16 mouse cellular contexts compared by ENCODE assay signal in the genomic region with DNA sequence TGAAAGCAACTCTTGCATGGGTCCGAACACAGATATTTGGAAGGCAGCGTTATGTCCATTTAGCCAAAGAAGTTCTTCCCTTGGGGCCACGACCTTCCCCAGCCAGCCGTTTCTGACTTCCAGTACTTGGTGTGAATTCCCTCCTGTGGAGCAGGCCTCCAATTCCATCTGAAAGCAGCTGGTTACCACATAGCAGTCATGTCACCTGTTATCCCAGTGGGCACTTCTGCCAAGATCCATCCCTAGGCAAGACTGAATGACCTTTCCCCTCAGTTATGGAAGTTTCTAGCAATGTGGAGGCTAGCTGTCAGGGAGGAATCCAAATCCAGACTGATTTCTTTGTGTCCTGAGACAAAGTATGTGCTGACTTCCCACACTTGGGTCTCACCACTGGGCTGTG.
"Had no signal": no experiment of that assay in that cellular context is flagged by ENCODE, and none has a peak within 500 bp of the region (broad histone marks: within the 10 kb centered on the region; RNA-seq: fewer than 3 reads in every experiment).

No protein-coding gene starts in this region.

- H3K36me3 ChIP-seq: midbrain, embryonic 10.5 days; midbrain, embryonic 12.5 days; neural tube, embryonic 13.5 days; neural tube, embryonic 15.5 days; stomach, embryonic 15.5 days had no signal

- H3K27me3 ChIP-seq: midbrain, embryonic 12.5 days; neural tube, embryonic 13.5 days; neural tube, embryonic 15.5 days; stomach, embryonic 15.5 days had no signal

- H3K4me1 ChIP-seq: midbrain, embryonic 12.5 days; neural tube, embryonic 13.5 days; stomach, embryonic 15.5 days had no signal

- H3K4me3 ChIP-seq: midbrain, embryonic 10.5 days; midbrain, embryonic 12.5 days; neural tube, embryonic 13.5 days; neural tube, embryonic 15.5 days; stomach, embryonic 15.5 days had no signal

- DNase-seq: lung, adult 18-20 months; lung, embryonic 14.5 days; lung, postnatal 10 days; lung, postnatal 4 days; midbrain, embryonic 14.5 days; right cerebral cortex, postnatal 14 days; thymus, adult 2 months; thymus, postnatal 25 days; thymus, postnatal 4 days had no signal

- ATAC-seq: midbrain, embryonic 16.5 days had no signal

- H3K9ac ChIP-seq: lung, embryonic 14.5 days; midbrain, embryonic 12.5 days; neural tube, embryonic 13.5 days; neural tube, embryonic 15.5 days; stomach, embryonic 15.5 days had no signal

- H3K4me2 ChIP-seq: lung, embryonic 14.5 days; midbrain, embryonic 12.5 days; neural tube, embryonic 13.5 days; neural tube, embryonic 15.5 days; stomach, embryonic 15.5 days had no signal

- H3K9me3 ChIP-seq: midbrain, embryonic 10.5 days; midbrain, embryonic 12.5 days; neural tube, embryonic 13.5 days; stomach, embryonic 15.5 days had no signal

- H3K27ac ChIP-seq: midbrain, embryonic 10.5 days; midbrain, embryonic 12.5 days; neural tube, embryonic 13.5 days; neural tube, embryonic 15.5 days; stomach, embryonic 15.5 days; stomach, postnatal 0 days had no signal
